Mouse (Mus musculus) layer of hippocampus, adult 2 months (tissue): ENCODE data around the gene Runx2. TPM values are rescaled to one million over a fixed set of nuclear protein-coding genes. Genes with fewer than 3 reads are reported as not detected.

Experiments used
- DNase-seq, 2 experiments: peaks; one replicate each; pipeline ENCODE4 v3.0.0; 2022; ENCODE audit warnings: low spot score in 2 of 2
- H3K27ac ChIP-seq: fragments of 200-600 bp; 2 replicates; pipeline ENCODE4 v1.8.1; 2022
- H3K4me3 ChIP-seq: fragments of 200-600 bp; 2 replicates; pipeline ENCODE4 v1.8.1; 2022; ENCODE audit warnings: mild to moderate bottlenecking
- CTCF ChIP-seq: fragments of 200-600 bp; conservative IDR thresholded peaks from 2 replicates; pipeline ENCODE4 v1.8.1; 2022; ENCODE audit warnings: antibody characterized with exemption, mild to moderate bottlenecking, moderate library complexity
- total RNA-seq, 2 experiments: library from RNA; stranded (reverse); gene quantifications; 2 replicates each; pipeline ENCODE4 v1.2.3; 2021

The Runx2 gene
- total RNA-seq, 2 experiments from 2014 or later, result 15.8 to 19.7 TPM

DNA sequence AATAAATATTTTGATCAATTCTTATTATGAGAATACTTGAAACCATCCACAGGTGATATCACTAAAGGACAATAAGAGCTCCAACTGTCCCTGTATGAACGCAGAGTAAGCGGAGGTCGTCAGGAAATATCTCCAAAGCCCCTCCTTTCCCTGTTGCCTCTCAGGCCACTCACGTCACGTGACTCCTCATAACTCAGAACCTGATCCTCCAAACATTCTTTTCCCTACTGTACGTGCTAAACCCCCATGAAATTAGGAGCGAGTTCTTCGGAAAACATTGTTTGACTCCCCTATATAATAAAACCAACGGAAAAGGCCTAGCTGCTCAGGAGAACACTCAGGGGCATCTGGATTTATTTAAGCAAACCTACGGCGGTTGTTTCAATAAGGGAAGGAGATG, 90.3 kb downstream of the Runx2 start:
- no peak for TF ChIP-seq CTCF
- Histone ChIP-seq H3K4me3 (no peak overlapping the region), H3K27ac (no peak overlapping the region)
- no peak for DNase-seq

DNA sequence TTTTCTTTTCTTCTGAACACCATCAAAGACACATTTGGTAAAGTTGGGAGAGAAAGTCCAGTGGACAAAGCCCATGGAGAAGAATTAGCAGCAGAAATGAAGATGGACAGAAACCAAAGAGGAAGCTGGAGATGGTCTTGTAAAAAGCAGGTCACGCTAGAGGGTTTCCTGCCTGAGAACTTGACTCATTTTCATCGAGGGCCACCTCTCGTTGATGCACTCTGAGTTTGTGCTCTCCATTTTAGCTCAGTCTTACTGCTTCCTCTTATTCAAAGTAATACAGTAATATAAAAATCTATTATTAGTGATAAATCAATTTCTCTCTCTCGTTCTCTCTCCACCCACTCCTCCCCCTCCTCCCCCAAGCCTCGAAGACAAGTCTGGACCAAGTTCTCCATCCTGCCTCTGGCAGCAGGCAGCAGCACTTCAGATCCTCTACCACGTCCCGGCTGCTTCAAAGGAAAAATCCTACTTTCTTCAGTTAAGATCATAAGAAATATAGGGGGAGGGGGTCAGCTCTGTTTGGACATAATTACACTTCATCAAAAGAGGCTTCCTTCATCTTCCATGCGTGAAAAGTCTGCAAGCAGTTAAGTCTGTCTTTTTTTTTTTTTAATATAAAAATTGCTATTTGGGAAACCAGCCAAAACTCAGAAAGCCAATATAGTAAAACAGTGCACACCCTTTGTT, 92.3 kb downstream of the Runx2 start:
- no peak for TF ChIP-seq CTCF
- no peak overlapping the region for H3K4me3 ChIP-seq
- no peak for DNase-seq
- no peak overlapping the region for H3K27ac ChIP-seq

- Histone ChIP-seq H3K4me3 (no peak overlapping the region), H3K27ac (peak overlapping the region; percentile 15; the same call in 1 of the 2 replicates)
- no peak for TF ChIP-seq CTCF
- DNase-seq, result no peak
Measured at GRCm38 (mm10) chr17:44718591-44718990, 96.0 kb downstream of the Runx2 start.

- no peak for TF ChIP-seq CTCF
- Histone ChIP-seq H3K27ac (peak overlapping the region; percentile 19), H3K4me3 (no peak overlapping the region)
- DNase-seq, result peak; percentile 32 to 40
Measured at GRCm38 (mm10) chr17:44718036-44718435, 96.6 kb downstream of the Runx2 start.

GRCm38 (mm10) chr17:44714116-44714515, 100.5 kb downstream of the Runx2 start:
- no peak overlapping the region for H3K4me3 ChIP-seq
- TF ChIP-seq CTCF, result no peak
- H3K27ac ChIP-seq, result no peak overlapping the region

GRCm38 (mm10) chr17:44713404-44713803, 101.2 kb downstream of the Runx2 start:
- no peak for TF ChIP-seq CTCF
- H3K4me3 ChIP-seq, result no peak overlapping the region
- no peak for DNase-seq
- no peak overlapping the region for H3K27ac ChIP-seq

More at GRCm38 (mm10) chr17:44714116-44714515, 100.5 kb downstream of the Runx2 start:
- no peak for DNase-seq

DNA sequence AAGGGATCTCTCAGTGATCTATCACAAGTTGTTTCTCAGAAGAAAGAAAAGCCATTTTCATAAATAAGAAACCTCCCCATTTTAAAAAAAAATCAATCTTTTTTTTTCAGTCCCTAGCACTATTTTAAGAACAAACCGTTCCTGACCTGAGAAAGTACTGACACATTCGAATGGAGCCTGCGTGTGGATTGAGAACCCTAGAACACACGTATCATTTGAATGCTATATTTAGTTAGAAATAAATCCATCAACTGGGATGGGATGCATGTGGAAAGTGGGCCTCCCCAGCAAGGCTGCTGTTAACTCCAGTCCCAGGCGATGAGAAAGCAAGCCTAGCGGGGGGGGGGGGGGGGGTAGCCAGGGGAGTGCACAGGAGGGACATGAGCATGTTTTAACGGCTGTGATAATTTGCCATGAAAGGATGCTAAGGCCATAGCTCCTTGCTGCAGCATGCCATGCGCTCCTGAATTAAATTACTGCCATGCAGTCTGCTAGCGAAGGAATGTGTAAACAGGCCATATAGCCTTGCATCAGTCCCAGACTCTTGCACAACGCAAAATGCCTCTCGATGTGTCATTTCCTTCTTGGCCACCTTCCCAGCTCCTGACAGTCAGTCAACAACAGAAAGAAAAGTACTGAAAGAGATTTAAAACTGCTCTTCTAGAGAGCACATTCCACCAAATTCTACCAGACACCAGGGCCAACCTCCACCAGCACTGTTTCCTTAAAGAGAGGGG, 104.9 kb downstream of the Runx2 start:
- Histone ChIP-seq H3K4me3 (no peak overlapping the region), H3K27ac (peak overlapping the region; percentile 59; the same call in 1 of the 2 replicates)
- DNase-seq, result peak; percentile 30 to 68
- TF ChIP-seq CTCF, result no peak

DNA sequence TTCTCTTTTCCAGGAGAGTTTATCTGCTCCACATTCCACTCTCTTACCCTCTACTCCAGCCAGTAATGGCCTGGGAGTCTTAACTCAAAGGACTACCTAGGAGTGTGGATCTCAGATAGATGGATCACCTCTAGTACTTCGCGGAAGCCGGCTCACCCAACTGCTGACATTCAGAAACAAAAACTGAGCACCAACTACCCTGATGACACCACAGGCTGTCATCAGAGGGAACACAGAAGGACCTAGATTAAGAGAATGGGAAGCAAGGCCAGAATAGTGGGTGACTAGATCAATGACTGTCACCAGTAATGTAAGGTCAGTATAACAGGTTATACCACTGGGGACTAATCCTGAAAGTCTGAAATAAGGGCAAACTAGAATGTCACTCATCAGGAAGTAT, 106.6 kb downstream of the Runx2 start:
- no peak overlapping the region for H3K27ac ChIP-seq
- no peak for DNase-seq
- TF ChIP-seq CTCF, result no peak
- no peak overlapping the region for H3K4me3 ChIP-seq

DNA sequence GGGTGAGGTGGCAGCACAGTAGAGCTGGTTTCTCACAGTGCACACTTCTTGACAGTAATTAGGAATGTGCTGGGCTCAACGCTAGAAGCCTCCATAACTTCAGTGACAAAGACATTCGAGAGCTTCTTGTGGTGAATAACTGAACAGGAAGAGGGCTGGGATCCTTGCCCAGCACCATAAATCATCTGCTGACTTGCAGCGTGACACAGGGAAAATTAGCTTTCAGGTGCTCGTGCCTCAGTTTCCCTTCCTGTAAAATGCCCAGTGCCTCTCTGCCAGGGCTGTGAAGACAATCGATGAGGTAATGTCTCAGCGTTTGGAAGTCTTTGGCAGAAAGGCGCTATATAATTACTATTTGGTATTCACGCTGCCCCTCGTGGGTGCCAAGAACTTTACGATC, 108.1 kb downstream of the Runx2 start:
- no peak for TF ChIP-seq CTCF
- no peak for DNase-seq
- Histone ChIP-seq H3K27ac (no peak overlapping the region), H3K4me3 (no peak overlapping the region)

DNA sequence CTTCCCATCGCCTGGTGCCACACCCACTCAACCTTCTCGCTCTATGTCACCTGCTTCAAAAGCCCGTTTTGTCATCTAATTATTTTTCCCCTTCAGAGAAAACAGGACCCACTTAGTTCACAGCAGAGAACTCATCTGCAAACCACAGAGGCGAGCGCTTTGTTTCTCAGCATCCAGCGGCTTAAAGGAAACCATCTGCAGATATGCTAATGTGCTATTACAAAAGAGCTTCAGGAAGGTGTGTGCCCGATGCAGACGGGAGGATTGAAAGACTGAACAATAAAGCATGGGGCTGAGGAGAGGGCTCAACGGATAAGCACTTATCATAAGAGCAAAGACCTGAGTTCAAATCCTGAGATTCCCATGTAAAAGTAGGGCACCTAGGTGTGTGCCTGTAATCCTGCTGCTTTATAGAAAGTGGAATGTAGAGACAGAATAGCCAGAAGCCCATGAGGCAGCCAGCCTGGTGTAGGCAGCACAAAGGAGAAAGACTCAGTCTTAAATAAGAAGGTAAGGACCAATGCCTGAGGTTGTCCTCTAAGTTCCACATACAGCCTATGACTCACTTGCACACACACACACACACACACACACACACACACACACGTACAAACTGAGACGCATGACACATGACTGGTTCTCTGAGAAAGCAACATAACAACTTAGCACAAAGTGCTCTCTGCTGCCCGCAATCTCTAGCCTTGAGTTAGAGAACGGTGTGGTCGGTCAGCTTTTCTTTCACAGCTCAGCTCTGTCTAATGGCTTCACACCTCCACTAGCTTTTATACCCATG, 111.9 kb downstream of the Runx2 start:
- no peak overlapping the region for H3K27ac ChIP-seq
- no peak overlapping the region for H3K4me3 ChIP-seq
- DNase-seq, result no peak
- TF ChIP-seq CTCF, result no peak

DNA sequence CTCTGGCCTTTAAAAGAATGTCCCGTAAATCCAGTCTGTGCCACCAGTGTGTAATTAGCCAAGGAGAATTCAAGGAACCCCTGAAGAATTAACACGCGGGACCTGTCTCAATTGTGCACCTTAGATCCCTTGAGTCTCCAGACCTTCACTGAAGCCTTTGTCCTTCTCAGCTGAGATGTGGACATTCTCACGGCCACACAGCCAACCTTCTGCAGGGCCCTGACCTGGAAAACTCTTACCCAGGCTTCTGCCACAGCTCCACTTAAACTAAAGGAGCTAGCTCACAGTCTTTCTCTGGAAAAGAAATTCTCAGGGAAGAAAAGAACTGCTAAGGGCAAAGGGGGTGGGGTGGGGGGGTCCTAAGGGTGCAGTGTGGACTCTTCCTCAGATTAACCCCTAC, 113.1 kb downstream of the Runx2 start:
- no peak for DNase-seq
- TF ChIP-seq CTCF, result no peak
- Histone ChIP-seq H3K4me3 (no peak overlapping the region), H3K27ac (no peak overlapping the region)

GRCm38 (mm10) chr17:44700326-44700725, 114.3 kb downstream of the Runx2 start:
- Histone ChIP-seq H3K27ac (no peak overlapping the region), H3K4me3 (no peak overlapping the region)
- DNase-seq, result no peak
- TF ChIP-seq CTCF, result no peak

DNA sequence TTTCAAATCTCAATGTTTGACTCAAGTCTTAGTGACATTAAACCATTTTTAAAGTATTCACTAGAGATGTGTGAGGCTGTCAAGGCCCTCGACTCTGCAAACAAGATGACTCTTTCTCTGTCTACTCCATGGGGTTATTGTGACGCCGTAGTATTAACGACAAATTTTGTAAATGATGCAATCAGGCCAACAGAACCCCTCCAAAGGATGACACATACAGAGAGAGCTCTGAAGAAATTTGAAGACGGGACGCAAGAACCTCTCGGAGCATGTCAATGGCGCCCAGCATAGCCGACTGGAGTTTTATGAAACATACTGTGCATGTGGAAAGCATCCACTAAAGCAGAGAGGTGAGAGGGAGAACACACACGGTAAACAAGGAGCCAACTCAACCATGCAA, 117.5 kb downstream of the Runx2 start:
- TF ChIP-seq CTCF, result no peak
- no peak overlapping the region for H3K27ac ChIP-seq
- no peak for DNase-seq
- H3K4me3 ChIP-seq, result no peak overlapping the region
